Mouse (Mus musculus) embryo, embryonic 9.5 days (tissue): ENCODE measurements around the gene D930048N14Rik.

ENCODE experiments used
- DNase-seq: peaks from one replicate; pipeline ENCODE4 v3.0.0-alpha.2; 2017; ENCODE audit errors: extremely low spot score

Gene D930048N14Rik

DNA sequence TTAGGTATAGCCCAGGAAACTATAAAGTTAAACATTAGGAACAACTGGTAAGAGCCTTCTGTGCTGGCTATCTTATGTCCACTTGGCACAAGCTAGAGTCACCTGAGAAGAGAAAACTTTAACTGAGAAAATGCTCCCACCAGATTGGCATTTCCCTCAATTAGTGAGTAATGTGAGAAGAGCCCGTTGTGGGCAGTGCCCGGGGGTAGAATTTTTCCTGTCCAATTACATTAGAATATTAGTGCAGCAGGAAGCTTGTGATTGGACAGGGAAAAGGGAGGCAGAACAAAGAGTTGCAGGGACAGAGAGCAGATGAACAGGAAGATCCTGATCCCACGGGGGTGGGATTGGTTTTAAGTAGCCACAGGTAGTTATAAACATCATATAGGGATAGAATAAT lies 52.1 kb downstream of the D930048N14Rik start:
- DNase-seq, result peak; percentile 3

DNA sequence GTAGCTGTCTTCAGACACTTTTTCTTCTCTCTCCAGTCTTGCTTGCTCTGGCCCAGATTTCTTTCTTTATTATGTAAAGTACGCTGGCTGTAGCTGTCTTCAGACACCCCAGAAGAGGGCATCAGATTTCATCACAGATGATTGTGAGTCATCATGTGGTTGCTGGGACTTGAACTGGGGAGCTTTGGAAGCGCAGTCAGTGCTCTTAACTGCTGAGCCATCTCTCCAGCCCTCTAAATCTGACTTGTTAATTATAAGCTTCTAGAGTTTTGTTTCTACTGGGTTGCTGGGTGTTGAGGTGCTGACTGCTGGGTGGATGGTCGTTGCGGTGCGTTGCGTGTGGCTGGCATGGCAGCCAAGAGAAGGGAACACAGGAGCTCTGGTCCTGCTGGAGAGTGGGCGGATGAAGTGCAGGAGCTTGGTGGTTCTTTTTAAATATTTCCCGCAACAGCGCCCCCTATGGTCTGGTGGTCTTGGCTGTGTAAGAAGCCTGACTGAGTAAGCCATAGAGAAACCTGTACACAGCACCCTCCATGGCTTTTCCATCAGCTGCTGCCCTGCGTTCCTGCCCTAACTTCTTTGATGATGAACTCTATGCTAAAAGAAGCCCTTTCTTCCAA lies 52.7 kb downstream of the D930048N14Rik start:
- peak; percentile 28 for DNase-seq

DNA sequence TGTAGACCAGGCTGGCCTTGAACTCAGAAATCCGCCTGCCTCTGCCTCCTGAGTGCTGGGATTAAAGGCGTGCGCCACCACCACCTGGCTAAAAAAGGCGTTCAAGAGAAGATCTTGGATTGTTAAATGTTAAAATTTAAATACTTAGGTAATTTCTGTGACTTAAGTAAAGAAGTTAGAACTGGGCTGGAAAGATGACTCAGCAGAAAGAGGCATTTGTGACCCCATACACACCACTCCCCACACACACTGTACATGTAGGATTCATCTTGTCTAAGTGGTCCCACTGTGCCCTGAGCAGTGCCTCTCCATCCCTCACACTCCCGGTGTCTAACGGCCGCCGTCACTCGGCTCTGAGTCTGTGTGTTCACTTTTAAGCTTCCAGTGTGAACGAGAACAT lies 55.7 kb downstream of the D930048N14Rik start:
- DNase-seq, result no peak

DNA sequence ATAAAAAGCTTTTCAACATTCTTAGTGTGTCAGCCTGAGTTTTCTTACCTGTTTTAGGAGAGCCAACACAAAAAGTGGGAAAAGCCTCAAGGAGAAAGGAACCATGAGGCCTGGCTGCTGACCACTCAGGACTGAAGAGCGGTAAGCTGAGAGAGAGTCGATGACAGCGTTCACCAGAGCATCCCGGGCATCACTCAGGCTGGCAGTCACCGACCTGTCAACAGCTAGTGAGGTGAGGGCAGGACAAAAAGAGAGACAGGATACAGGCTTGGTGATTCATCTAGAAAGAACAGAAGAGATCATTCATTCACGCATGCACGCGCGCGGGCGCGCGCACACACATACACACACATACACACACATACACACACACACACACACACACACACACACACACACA lies 56.3 kb downstream of the D930048N14Rik start:
- DNase-seq, result no peak
